Mouse (Mus musculus): Measurements from ENCODE around the gene Klhdc8b. TPM values are rescaled to one million over a fixed set of nuclear protein-coding genes. Genes with fewer than 3 reads are reported as not detected.

The Klhdc8b gene
- total RNA-seq, 2 experiments from 2014 or later, result 1.1 to 8.1 TPM

DNA sequence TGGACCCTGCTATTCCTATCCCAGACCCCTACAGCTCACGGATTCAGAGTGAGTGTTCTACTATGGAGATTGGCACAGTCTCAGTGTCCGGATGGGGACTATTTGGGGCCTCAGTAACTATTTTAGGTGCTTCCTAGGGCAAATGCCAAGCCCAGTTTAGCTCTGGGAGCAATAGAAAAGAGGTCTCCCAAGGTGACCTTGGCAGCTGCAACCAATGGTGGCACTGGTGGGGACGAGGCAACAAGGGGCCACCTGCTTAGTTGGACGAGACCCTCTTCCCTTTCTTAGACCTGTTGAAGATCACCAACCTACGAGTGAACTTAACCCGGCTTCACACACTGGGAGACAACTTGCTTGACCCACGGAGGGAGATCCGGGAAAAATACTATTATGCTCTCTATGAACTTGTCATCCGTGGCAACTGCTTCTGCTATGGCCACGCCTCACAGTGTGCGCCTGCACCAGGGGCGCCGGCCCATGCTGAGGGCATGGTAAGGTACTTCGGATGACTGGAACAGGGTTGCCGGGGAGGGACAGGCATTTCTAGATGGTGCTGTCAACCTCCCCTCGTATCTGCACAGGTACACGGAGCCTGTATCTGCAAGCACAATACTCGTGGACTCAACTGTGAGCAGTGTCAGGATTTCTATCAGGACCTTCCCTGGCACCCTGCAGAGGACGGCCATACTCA is 20.3 kb upstream of the Klhdc8b start:
- ATAC-seq (replicated peaks; ENCODE audit: poor library complexity), result no peak

DNA sequence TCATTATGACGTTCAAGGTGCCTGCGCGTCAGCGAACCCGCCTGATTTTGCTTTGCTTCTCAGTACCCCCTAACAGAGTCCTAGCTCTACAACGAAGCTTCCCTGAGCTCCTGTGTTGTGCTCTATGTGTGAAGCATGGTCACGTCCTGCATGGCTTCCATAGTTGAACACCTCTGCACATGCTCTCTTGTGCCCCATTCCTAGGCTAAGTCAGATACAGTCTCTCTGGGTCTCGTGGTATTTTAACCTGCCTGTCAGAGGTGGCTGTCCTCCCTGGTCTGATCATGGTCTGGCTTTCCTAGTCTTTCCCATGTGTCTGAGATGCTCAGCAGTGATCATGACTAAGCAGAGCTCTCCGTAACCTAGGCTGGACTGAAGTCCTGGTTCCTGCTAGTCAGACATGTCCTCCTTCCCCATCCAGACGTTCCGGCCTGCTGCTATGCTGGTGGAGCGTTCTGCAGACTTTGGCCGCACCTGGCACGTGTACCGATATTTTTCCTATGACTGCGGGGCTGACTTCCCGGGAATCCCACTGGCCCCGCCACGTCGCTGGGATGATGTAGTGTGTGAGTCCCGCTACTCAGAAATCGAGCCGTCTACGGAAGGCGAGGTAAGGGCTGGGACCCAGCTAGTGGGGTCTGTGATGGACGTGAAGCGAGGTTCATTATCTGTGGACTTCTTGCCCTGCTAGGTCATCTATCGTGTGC is 19.6 kb upstream of the Klhdc8b start:
- ATAC-seq (replicated peaks; ENCODE audit: poor library complexity), result no peak

DNA sequence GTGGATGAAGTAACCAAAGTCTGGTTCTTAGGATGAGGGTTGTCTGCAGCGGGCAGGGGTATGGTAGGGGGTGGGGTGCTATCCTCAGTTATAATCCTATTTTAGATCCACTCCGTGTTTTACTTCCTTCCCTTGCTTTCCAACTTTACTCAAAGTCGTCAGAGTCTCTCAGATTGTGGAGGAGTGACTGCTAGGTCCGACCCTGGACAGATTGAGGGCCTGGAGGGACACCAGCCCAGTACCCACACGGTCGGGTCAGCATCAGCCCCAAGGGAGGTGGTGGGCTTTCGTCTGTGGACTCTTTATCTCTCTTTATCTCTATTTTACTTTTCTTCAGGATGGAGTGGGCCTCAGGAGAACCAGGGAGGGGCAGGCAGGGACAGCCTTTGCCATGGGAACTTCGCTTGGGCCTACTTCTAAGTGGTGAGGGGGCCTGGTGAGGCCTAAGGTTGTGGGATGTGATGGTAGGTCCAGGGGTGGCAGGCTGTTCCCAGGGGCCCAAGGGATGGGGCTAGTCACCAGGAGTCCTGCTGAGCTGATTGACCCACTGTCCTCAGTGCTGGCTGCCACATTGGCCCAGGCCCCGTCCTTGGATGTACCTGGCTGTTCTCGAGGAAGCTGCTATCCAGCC is 18.5 kb upstream of the Klhdc8b start, which contains the start of gene Lamb2:
Gene Lamb2 (plus strand): TSS at position 16 of the 631 bp plus-strand sequence.
- ATAC-seq (replicated peaks; ENCODE audit: poor library complexity), result peak; percentile 45; the same call in 1 of the 2 replicates

DNA sequence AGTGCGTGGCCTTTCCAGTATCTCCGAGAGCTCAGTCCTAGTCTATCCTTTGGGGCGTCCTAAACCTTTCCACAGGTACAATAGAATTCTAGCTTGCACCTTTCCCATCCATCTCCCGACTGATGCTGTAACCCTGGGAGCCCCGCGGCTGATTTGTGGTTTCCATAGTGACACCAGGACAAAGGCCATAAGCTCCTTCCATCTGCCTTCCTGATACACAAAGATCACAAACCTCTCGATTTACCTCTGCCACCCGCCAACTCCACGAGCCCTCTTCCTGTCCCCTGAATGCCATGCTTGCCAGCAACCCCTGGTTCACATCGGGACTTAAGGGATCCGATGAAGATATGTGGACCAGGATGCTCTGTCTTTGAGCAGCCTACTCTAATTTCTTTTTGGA is 17.9 kb upstream of the Klhdc8b start:
- no peak for ATAC-seq (replicated peaks; ENCODE audit: poor library complexity)

DNA sequence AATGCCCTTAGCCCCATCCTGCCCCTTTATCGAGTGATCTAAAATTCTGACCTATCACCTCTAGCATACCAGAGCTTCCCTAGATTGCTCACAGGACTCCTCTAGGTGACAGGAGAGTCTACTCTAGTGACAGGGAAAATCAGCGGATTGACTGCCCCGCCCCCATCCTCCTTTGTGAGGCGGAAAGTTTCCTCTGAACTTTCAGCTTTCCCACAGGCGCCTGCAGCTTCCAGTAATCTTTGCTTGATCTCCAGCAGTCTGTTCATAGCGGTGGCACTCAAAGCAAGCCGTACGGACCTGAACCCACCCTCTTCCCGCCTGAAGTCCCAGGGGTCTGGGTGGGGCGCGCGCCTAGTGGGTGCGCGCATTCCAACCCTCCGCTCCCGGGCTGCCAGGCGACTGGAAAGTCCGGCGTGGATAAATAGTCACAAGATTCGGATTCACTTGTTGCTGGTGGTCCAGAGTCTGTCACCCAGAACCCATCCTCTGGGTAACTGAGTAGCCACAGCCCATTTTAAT is 17.3 kb upstream of the Klhdc8b start:
- ATAC-seq (replicated peaks; ENCODE audit: poor library complexity), result peak; percentile 24; the same call in 1 of the 2 replicates

DNA sequence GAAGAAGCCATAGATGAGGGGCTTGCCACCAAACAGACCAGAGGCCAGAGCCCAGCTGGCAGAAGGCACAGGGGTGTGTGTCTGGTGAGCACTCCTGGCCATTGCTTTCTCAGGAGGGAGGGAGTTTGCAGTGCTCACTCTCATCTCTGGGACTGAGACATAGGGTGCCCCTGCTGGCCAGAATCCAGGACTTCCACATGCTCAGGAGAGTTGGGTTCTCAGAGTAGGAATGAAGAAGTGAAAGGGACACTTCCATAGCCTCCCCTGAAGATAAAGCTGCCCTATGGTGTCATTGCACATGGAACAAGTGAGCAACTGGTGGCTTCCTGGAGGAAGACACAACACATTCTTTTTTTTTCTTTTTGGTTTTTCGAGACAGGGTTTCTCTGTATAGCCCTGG is 13.1 kb upstream of the Klhdc8b start:
- ATAC-seq (replicated peaks; ENCODE audit: poor library complexity), result peak; percentile 80

DNA sequence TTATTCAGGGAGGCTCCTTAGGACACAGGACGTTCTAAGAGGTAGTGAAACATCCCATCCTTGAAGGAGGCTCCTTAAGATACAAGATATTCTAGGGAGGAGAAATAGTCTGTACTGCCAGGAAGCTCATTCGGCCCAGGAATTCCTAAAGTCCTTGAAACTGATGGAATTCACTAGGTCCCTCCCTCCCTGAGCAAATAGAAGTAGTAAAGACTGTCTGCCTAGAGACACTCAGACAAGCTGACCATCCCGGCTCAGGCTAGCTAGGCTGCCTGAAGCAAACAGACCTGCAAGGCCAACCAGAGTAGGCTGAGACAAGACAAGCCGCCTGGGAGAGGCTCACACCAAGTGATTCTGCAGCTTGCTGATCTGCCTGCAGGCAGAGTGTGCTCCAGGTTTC is 8.5 kb upstream of the Klhdc8b start:
- no peak for ATAC-seq (replicated peaks; ENCODE audit: poor library complexity)

DNA sequence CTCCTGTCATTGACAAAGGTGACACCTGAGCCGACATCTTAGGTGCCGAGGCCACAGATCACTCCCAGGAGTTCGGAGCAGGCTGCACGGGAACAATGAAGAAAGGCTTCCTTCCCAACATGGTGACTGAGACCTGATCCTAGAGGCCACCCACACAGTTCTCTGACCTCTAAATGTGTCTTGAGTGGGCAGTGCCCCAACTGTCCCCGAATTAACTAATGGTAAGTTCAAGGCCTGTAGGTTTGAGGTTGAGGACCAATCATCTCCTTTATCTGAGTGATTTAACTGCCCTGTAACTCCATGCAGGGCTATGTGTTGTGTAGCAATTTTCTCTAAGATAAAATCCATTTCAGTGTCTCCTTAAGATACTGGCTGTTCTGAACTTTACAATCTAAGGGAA is 8.0 kb upstream of the Klhdc8b start:
- no peak for ATAC-seq (replicated peaks; ENCODE audit: poor library complexity)

DNA sequence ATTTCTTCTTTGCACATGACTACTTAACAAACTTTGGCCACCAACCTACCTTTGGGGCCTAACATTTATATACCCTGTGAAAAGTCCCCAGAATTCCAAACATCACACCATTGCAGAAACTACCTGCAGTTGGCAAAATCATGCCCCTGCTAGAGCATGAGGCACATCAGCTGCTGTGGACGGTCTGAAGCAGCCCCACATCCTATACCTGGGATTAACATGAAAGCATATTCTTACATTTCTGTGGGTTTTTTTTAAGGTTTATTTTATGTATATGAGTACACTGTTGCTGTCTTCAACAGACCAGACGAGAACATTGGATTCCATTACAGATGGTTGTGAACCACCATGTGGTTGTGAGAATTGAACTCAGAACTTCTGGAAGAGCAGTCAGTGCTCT is 4.8 kb upstream of the Klhdc8b start:
- no peak for ATAC-seq (replicated peaks; ENCODE audit: poor library complexity)

DNA sequence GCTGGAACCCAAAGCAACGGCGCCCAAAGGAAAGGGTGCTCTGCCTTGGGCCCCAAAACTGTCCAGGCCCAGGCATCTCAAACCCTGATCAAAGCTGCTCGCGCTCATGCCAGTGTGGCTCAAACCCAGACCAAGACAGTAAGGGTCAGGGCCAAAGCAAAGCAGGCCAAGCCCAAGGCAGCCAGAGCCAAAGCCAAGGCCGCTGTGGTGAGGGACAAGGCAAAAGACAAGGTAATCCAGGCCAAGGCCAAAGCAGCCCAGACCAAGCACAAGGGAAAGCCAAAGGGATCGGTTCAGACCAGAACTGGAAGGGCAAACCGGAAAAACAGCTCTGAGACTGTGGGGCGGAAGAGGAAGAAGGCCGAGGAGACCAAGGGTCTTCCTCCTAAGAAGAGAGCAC is 2.3 kb upstream of the Klhdc8b start:
- no peak for ATAC-seq (replicated peaks; ENCODE audit: poor library complexity)

DNA sequence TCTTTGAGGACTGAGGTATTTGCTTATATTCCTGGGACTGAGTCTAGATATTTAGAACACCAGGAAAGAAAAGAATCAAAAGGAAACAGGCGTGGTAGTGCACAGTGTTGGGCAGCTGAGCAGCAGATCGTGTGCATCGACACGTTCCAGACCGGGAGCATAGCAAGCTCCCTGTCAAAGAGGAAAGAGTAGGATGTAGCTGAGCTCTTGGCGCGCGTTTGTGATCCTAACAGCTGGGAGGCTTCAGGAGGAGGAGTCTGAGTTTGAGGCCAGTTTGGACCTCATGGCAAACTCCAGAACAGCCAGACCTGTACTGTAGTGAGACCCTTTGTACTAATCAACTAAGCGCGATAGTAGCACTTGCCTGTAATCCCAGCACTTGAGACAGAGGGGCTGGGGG is 811 bp upstream of the Klhdc8b start:
- no peak for ATAC-seq (replicated peaks; ENCODE audit: poor library complexity)

DNA sequence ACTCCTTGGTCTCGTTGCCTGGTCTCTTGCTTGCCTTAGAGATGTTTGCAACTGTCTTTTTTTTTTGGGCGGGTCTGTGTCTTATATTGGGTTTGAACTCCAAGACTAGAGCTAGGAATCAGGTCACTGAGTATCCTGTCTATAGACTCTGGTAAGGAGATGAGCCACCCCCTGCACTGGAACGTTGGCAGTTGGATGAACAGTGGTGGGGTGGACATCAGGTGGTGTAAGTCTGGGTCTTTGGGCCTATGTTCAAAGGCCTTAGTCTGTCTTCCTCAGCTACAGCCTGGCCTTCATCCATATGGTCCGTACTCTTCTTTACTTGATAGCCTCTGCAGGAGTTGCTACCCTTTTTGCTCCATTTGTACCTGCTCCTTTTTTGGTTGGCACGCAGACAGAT is 294 bp upstream of the Klhdc8b start:
- no peak for ATAC-seq (replicated peaks; ENCODE audit: poor library complexity)

DNA sequence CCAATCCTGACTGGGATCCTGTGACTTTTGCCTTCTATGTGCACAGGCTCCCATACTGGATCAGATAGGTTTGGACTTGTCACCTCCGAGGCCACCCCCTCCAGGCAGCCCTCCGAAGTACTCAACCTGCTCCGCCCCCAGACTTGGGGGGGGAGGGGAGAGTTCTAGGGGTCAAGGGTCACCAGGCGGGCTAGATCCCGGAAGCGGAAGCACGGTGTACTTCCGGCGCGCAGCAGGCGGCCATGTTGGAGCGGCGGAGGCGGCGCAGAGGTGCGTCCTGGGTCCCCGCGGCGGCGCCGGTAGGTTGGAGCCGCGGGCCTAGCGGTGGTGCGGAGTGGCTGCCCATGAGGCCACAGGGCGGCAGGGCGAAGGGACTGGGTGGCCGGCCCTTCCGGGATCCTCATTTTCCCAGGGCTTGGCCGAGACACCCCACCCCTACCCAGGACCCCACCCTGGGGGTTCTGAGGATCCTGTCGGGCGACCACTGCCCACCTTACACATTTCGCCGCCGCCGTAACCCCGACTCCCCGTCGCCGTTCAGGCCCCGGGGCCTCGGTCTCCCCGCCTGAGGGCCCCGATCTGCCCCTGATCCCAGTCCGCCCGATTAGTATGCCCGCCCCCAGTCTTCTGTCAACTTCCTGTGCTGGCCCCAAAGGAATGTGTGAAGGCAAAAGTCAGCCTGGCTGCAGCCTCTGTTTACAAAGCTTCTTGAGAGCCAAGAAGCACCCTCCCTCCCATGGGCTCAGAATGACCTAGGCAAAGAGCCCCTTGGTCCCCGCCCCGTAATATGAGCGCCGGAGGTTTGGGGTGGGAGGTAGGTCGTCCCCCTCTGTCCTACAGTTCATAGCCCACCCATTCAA is 832 bp downstream of the Klhdc8b start, which contains the start of gene Ccdc71:
Gene Ccdc71 (plus strand): TSS at position 209 of the 860 bp plus-strand sequence.
- peak; percentile 97 for ATAC-seq (replicated peaks; ENCODE audit: poor library complexity)

DNA sequence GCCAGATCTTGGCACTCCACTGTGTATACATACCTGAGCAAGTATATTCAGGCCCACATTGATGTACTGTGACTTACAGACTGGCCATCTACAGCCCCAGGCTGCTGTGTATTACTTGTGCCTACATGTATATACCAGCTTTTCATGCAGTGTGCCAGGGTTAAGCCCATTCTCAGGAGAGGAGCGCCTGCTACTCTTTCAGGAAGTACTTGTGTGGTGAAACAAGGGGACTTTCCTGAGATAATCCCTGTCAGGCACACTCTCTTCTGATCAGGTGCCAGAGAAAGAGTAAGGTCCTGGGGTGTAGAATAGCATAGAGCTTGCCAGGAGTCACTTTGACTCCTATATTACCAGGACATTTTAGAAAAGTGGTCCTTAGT is 1.5 kb downstream of the Klhdc8b start:
- peak; percentile 4; the same call in 1 of the 2 replicates for ATAC-seq (replicated peaks; ENCODE audit: poor library complexity)

DNA sequence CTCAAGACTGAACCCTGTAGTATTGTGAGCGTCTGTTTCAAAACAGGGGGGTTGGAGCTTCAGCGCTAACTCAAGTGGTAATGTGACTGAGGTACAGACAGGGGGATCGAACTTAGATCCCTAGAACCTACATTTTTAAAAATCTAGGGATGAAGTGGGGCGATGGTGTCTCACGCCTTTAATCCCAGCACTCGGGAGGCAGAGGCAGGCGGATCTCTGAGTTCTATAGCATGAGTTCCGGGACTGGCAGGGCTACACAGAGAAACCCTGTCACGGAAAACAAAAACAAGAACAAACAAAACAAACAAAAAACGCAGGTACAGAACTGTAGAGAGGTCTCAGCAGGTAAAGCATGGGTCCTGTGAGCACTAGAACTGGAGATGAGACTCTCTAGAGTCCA is 4.4 kb downstream of the Klhdc8b start:
- no peak for ATAC-seq (replicated peaks; ENCODE audit: poor library complexity)

DNA sequence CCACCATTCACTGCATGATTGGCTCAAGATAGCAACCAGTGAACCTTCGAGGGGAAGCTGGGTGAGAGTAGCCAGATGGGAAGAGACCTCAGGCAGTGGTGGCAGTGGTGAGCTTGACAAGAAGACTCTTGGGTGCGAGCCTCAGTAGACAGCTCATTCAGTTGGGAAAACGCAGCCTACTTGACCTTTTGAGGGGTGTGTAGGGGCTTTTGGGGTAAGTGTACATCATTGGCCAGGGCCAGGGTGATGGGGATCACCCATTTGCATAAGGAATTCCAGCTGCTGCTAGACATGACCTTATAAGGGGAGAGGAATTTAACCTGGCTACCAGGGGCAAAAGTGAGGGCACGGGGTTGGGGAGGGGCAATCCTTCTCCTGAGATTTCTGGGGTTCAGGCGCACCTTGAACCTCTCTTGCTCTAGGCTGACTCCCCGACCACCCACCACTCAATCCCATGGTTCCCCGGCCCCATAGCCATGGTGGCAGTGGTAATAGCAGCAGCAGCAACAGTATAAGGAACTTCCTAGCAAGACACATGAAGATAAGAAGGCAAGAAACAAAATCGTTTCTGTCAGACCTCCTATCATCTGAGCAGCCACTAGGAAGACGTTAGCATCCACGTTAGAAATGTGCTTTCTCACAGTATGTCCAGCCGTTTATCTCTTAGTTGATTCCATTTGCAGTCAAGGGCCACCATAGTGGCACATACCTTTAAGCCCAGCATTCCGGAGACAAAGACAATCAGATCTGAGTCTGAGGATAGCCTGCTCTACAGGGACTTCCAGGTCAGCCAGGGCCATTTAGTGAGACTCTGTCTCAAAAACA is 5.4 kb downstream of the Klhdc8b start:
- ATAC-seq (replicated peaks; ENCODE audit: poor library complexity), result no peak

DNA sequence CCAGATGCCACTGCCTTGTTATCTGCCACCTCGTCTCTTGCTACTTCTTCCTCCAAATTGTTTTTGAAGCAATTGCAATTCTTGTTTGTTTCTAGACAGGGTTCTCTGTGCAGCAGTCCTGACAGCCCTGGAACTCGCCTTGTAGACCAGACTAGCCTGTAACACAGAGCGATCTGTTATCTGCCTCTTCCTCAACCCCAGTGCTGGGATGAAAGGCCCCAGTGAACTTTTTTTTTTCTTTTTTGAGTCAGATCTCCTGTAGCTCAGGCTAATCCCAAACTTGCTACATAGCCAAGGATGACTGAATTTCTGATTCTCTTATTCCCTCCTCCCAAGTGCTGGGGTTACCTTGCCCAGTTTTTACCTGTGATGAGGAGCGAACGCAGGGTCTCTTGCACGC is 7.0 kb downstream of the Klhdc8b start:
- ATAC-seq (replicated peaks; ENCODE audit: poor library complexity), result no peak

DNA sequence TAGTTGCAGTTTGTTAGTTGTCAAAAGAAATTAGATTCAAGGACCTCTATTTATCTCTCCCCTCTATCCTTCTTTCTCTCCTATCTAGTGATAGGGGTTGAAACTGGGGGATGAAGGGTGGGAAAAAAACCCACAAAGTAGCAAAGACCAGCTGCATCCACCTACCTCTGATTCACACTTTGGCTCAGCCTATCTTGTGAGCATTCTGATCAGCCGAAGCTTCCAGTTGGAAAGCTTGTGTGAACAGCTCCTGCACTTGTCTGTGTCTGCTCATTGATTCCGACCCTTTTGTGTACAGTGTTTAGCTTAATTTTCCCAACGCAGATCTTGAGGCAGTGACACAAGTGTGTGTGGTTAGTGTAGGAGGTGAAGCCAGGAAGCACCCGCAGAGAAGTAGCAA is 7.9 kb downstream of the Klhdc8b start:
- no peak for ATAC-seq (replicated peaks; ENCODE audit: poor library complexity)

DNA sequence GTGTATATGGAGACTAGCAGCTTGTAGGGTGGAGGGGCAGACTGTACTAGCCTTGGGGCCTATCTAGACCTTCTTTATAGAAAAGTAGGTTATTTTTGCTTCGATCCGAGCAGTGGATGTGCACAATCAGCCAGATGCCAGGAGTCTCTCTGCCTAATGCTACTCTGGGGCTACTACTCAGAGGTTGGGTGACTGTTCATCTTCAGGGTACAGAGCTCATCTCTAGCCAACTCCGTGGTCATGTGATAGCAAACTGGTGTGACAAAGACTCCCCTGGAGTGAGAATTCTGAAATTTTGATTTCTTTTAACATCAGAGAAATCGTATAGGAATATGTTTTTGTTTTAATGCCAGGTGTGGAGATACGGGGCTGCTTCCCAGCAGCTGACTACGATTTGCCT is 8.5 kb downstream of the Klhdc8b start:
- ATAC-seq (replicated peaks; ENCODE audit: poor library complexity), result 0 out of 2 replicates have a peak, but pooled peaks have one; percentile 20
